Mouse (Mus musculus): ENCODE results near the gene Slco4a1.

The Slco4a1 gene

DNA sequence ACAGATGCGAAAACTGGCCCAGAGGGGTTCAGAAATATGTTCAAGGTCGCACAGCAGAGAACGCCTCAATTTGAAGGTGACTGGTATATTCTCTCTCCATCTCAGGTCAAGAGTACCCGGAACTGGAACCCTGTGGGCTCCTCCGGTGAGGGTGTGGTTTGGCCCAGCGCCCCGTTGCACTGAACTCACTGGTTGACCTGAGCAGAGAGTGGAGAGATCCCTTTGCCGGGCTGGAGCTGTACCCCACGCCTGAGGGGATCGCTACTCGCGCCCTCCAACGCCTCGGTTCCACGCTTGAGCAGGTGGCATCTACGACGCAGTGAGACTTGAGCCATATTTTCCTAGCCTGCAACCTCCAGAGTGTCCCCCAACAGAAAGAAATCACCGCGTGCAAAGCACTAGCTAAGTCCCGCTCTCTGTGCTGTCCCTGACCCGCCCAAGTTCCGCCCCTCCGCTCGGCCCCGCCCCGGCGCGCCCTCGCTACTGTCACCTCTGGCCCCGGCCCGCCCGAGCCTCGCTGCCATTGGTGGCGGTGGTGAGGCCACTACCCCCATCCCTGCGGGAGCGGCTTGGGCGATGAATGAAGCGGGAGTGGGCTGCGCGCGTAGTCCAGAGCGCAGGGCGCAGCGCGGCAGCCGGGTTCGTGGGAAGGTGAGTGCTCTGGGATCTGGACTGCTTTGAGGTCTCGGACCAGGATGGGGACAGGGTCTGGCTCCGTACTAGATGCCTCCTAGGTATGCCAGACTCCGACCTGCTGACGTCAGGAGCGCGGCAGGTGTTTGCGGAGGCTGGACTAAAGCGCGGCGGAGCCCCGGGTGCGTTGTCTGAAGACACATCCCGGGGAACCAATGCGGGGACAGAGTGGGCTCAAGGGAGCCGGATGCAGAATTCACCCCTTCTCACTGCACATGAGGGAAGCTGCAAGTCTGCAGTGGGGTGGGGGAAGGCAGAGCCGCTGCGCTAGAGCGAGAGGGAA, at the start of gene Slco4a1:
TSS of gene Slco4a1 (plus strand) at position 523 of the 976 bp plus-strand sequence.
- DNase-seq (ENCODE audit: low read depth, low spot score), result no peak

DNA sequence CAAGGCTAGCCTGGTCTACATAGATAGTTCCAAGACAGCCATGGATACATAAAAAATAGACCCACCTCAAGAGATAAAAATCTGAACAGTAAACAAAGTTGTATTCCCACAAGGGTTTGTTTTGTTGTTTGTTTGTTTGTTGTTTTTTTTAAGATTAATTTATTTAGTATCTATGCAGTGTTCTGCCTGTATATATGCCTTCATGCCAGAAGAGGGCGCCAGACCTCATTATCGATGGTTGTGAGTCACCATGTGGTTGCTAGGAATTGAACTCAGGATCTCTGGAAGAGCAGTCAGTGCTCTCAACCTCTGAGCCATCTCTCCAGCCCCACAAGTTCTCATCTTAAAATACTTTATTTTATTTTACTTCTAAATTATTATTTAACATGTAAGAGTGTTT, 47.6 kb upstream of the Slco4a1 start:
- DNase-seq (ENCODE audit: low read depth, low spot score), result no peak

DNA sequence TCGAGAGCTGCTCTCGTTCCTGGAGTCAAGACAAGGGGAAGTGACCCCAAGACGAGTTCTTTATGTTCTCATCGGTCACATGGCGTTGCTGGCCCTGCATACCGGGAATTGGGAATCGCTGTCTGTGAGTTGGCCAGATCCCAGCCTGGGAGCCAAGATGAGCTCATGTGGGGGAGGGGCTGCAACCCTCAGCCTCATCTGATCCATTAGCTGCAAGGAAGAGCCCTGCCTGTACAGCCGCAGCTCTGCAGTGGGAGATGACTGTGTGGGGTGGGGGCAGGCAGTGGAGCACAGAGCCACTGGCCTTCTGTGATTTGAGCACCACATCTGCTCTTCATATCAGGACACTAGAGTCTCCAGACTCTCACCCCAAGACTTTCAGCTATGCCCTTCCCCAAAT, 45.6 kb upstream of the Slco4a1 start:
- no peak for DNase-seq (ENCODE audit: low read depth, low spot score)

DNA sequence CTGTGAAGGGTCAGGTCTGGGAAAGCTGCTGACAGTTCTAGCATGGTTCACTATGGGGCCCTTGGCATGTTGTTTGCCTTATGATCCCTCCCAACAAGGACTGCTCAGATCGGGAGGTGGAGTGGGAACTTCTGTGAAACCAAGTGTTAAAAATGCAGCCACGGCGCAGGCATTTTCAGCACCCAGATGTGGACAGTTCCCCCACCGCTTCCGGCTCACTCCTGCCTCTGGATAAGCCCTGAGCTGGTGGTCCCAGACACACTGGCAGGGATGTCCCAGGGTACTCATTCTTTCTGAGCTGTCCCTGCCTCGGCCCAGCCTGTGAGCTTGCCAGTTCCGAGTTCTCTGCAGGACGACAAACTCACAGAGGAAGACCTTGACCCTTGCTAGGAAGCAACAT, 45.0 kb upstream of the Slco4a1 start:
- no peak for DNase-seq (ENCODE audit: low read depth, low spot score)

DNA sequence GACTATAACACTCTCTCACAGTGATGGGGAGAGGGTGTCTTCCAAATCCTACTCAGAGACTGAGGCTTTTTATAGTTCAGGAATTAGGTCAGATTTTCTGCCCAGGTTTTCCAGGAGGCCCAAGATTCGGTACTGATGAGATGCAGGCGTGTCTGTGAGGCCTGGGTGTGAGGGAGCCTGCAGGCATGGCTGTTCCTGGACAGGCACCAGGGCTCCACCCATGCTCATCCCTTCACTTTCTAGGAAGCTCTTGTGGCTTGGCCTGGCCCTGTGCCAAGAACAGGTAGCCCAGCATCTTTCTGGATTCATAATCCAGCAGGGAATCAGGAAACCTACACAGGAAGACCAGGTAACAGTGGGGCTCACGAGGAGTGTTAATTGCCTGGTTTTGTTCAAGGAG, 40.4 kb upstream of the Slco4a1 start:
- no peak for DNase-seq (ENCODE audit: low read depth, low spot score)

DNA sequence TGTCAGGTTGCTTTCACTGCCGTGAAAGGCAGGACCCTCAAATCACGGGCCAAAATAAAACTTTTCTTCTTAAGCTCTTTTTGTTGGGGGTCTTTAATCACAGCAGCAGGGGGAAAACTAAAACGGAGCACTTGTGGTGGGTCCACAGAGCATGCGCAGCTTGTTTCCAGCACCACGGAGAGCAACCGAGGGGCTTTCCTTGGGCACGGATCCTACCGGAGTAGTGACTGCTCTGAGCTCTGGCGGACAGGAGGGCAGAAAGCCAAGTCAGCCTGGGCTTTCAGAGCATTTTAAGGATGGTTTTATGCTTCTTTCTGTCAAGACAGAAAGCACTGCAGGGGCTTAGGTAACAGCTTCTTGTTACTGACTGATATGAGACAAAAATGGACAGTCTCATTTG, 38.3 kb upstream of the Slco4a1 start:
- no peak for DNase-seq (ENCODE audit: low read depth, low spot score)

DNA sequence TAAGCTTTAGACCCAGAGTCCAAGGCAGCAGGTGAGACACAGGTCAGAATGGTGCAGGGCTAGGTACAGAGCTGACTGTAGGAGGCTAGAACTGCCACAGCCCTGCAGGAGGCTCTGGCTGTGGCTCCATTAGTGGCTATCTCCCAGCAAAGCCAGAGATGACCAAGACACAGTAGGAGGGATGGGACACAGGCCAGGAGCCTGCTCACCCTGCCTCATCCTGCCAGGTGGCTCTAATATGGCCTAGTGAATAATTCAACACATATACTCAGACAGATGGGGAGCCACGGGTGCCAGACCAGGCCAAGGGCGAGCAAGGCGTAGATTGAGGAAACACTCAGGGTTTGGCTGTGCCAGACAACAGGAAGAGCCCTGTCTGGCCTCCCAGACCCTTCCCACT, 35.4 kb upstream of the Slco4a1 start:
- no peak for DNase-seq (ENCODE audit: low read depth, low spot score)

DNA sequence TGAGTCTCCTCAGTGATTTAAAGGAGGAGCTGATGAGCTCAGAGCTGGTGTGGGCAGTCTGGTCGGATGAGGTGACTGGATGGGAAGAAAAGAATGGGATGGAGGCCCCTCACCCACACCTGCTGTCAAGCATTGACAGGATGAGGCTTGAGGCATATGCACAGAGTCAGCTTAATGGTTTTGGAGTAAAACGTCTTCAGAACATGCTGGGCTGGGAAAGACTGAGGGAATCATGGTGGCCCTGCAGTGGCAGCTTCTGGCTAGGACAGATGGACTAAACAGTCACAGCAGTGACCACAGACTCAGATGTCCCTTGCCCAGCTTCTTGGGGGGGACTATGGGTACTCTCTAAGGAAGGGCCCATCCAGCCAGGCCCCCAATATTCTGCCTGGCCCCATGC, 30.9 kb upstream of the Slco4a1 start:
- DNase-seq (ENCODE audit: low read depth, low spot score), result no peak

DNA sequence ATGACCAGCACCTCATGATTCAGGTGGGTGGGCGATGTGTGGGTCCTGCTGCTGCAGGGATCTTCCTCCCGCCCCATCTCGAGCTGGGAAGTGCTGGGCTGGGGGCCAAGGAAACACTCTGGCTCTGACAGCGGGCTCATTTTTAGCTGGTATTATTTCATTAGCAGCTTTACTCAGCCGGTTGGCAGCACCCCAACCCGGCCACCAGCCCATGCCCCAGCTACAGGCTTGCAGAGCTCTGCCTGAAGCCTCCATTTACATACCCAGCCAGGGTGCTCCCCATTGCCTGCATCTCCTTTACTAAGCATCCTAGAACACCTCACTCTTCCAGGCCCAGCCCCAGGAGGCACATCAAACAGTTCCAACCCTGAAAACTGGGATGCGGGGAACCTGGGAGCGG, 29.0 kb upstream of the Slco4a1 start:
- peak; percentile 18 for DNase-seq (ENCODE audit: low read depth, low spot score)

DNA sequence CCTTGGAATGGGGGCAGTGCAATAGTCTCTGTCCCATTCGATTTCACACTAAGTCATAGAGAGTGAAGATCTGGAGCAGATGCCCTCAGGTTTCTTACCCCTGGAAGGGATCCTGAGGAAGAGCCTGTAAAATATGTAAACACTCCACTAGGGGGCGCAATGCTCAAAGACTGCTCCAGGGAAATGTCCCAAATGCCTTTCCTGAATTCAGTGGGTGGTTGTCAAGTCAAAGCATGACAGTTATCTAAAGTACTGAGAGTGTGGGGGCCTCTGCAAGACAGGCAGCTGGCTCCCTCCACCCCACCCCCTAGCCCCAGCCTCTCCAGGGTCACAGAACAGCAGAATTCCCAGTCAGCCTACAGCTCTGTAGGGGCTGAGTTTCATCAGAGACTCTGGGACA, 27.7 kb upstream of the Slco4a1 start:
- no peak for DNase-seq (ENCODE audit: low read depth, low spot score)

DNA sequence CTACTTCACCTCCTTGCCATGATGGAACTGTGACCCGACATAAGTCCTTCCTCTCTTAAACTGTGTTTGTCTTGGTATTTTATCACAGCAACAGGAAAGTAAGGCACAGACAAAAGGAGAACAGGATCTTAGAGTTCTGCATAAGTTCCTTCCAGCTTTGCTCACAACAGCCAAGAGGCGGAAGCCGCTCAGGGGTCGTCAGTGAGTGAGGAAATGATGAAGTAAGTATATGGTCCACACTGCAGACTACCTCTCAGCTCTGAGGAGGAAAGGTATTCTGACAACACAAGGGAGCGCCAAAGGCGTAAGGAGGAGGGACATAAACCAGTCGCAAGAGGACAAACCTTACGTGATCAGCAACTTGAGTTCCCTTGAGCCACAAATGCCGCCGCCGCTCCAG, 25.4 kb upstream of the Slco4a1 start:
- no peak for DNase-seq (ENCODE audit: low read depth, low spot score)

DNA sequence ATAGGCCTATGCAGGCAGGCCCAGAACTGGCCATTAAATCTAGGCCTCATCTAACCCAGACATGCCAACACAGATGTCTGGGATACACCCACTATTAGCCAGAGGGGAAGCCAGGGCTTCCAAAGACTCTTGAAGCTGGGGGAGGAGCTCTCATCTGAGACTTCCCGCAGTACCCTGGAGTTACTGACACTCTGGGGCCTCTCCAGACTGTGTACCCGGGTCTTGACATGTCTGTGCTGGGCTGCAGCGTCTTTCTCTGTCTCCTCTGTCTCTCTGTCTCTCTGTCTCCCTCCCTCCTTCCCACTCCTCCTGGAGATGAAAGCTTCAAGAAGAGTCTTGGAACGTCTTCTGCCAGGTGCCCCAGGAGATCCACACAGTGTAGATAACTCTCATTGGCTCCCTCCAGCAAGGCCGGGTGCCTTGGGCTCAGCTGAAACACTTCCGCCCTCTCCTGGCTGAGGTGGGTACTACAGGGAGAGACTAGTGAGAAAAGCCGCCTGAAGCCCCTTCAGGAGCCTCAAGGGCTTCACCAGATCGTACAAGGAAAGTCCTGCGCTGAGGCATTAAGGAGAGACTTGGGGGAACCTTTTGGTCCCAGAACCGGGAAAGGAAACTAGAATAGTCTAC, 23.9 kb upstream of the Slco4a1 start:
- no peak for DNase-seq (ENCODE audit: low read depth, low spot score)

DNA sequence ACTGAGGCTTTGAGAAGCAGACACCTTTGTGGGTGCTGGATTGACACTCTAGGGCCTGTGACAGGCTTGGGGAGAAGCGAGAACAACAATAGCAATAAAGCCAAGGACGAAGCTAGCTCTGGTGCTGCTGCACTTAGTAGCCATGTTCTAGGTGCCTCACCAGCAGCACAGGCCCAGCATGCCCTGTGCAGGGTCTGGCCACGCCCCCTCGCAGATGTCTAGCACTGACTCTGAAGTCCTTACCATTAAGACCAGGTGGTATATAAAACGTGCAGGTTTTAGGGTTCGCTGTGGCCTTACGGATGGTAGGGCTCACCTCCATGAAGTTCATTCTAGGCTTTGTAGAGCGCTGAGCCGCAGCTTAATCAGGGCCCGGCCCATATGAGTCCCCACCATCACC, 23.3 kb upstream of the Slco4a1 start:
- no peak for DNase-seq (ENCODE audit: low read depth, low spot score)

DNA sequence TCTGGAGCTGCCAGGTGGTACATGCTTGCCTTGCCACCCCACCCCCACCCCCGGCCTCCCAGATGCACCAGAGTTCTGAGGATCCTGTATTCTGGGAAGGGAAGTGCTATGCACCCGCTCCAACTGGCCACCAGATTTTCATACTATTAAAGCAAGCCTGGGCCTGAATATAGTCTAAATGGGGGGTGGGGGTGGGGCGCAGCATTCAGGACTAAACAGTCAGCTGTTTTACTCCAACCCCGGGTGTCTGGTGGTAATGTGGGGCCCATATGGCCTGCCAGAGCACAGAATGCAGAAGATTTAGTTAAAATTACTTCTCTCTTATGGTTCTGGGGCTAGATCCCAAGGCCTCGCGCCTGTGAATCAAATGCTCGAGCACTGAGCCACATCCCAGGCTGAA, 22.7 kb upstream of the Slco4a1 start:
- no peak for DNase-seq (ENCODE audit: low read depth, low spot score)

DNA sequence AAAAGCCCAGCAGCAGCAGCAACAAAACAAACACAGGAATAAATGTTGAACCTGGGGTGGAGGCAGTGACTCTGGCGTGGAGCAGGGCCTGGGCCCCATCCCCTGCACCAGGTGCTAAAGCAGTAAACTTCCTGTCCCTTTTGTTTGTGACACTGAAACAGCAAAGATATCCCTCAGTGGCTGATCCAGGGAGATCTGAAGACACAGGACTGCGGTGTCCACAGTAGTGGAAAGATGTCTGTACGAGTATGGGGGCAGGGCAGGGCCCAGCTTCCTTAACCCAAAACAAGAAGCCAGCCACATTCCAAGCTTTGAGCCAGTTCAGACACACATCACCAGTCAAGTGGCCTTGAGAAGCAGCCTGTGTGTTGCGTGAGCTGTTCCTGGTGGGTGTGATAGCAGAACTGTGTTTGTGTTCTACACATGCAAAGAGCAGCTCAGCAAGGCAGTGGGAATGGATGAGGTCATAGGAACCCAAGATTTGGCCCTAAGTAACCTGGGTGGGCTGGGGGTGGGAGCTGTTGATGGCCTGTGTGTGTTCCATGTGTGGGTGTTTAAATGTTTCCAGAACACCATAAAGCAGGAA, 20.6 kb upstream of the Slco4a1 start:
- DNase-seq (ENCODE audit: low read depth, low spot score), result no peak

DNA sequence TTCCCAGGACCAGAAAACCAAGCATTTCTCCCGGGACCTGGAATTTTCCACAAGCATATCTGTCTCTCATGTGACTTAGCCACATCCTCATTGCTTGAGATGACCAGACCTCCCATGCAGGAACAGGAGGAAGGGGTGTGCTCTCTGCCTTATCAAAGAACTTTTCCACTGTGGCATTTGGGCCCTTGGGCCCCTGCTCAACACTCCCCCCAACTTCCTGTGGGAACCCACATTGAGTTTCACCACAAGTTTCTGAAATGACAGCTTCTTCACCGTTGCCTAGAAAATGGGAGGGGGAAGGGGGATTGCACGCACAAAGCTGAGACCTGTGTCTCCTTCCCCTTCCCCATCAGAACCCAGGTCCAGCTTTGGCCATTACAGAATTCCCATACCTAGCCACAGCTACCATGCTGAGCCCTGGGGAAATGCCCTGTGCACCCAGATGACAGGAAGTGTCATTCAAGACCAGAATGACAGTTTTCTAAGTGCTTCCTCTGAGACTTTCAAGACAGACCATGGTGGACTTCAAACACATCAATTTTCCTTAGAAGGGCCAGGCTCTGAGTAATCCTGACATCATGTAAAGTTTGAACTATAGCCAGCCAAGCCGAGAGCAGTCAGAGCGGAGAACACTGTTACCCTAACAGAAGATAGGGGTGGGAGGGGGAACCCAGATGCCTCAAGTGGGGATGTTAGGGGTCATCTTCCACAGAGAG, 18.7 kb upstream of the Slco4a1 start:
- no peak for DNase-seq (ENCODE audit: low read depth, low spot score)

DNA sequence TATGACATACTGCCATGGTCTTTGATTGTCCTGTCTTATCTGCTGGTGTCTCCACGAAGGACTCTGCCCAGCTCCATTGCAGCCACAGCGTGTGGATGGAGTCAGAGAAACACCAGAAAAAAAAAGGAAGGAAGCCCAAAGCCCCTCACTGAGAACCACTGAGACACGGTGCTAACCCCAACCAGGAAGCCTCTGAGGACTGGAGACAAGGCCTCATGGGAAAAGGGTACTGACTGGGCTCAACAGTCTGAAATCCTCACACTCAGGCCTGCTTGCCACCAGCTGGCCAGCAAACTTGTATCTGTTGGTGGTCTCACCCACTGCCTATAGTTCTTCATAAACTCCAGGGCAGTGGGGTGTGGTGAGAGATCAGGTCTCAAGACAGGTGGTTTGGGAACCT, 16.3 kb upstream of the Slco4a1 start:
- no peak for DNase-seq (ENCODE audit: low read depth, low spot score)

DNA sequence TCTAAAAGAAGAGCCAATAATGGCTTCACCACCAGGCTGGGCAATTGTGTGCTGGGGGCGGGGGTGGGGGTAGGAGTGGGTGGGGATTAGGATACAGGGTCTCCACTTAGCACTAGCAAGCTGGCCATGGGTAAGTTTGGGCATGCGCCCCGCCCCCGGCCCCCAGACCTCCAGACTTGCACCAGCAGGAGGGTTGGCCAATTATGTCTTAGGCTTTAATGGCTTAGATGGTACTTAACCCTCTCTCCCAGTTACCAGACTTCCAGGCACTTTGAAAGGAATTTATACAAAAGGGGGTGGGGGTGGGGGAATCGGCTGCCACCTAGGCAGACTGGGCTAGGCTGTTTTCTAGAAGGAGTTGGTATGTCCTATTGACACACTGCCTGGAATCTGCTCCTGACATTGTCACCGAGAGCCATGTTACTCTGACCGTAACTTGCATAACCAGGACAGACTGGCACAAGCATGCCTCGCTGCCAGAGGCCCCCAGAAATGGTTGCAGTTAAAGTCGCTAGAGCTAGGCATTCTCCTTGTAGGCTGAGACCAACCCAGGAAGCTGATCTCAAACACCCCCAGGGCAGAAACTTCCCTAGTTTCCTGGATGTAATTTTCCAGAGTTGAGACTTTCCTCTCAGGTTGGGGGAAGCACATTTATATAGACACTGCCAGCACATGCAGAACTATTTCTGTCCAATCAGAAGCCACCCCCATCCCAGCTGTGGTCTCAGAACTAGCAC, 15.3 kb upstream of the Slco4a1 start:
- DNase-seq (ENCODE audit: low read depth, low spot score), result no peak

DNA sequence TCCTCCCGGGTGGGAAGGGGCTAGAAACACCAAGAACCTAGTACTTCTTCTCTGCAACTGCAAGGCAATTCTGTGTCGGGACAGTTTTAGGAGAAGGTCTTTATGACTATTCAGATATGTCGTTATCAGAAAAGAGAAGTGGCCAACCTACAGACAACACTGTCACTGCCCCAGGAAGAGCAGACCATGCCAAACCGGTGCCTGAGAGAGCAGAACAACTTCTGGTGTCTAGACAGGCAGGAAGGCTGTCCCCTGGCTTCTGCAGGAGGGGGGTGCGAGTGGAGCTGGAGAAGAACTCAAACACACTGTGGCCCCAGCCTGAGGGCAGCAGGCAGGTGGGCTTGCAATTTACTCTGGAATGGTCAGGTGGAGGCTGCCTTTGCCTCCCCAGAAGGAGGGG, 14.0 kb upstream of the Slco4a1 start:
- no peak for DNase-seq (ENCODE audit: low read depth, low spot score)

DNA sequence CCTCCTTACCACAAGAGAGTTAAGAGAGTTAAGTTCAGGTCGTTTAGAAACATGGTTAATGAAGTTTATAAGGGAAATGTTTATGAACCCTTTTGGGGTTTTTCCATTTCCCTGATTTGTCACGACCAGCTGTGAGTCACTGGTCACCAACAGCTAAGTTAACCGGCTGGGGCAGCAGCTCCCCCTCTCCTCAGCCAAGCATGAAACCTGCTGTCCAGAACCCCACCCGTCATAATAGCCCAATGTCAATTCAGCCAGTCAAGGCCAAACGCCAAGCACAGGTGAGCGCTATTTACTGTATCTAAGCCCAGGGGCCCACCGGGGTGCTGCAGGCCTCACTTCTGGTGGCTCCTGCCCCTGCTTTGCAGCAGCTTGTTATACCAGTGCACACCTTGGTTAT, 12.2 kb upstream of the Slco4a1 start:
- DNase-seq (ENCODE audit: low read depth, low spot score), result no peak

DNA sequence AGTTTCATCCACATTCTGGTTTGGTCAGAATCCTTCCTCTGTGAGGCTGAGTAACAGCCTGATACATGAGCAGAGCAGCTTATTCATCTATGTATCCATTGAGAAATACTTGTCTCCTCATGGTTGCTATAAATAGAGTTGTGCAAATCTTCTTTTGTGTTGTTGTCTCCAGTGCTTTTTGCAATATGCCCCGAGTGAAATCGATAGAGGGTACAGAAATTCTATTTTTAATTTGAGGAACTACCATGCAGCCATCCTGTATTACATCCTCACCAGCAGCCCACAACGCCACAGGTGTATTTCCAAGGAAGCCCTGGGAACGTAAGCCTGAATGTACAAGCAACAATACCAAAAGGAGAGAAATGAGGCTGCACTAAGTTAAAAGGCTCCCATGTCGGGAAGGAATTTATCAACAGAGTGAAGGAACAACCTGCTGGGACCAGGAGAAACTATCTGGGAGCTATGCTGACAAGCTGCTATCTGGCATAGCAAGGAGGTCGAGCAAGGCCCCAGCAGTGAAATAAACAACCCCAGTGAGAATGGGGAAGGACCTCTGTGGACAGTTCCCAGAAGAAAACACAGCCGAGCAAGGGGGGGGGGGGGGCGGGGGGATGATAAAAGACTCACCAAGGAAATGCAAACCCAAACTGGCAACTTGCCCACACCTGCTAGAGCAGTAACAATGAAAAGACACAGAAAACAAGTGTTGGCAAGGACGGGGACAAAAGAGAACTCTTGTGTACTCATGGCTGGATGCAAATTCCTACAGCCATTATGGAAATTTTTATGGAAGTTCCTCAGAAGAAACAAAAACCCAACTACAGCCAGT, 10.9 kb upstream of the Slco4a1 start:
- no peak for DNase-seq (ENCODE audit: low read depth, low spot score)

Data from brain, embryonic 18.5 days (tissue).